Mouse (Mus musculus) liver, adult 2 months (tissue): ENCODE measurements around the gene Zcchc4.

Experiments used
- CTCF ChIP-seq: fragments of 200-500 bp; IDR thresholded peaks from 2 replicates; pipeline ENCODE4 v1.5.1; 2011; ENCODE audit warnings: low read depth, low read length, control low read depth
- POLR2A ChIP-seq: fragments of 200-500 bp; IDR thresholded peaks from 2 replicates; pipeline ENCODE4 v1.6.1; 2011; ENCODE audit warnings: low read length, control low read depth; ENCODE audit not compliant: insufficient read depth; ENCODE audit errors: extremely low read depth

GRCm38 (mm10) chr5:52864446-52864845 lies 89.2 kb downstream of the Zcchc4 start:
- no peak for TF ChIP-seq CTCF
- TF ChIP-seq POLR2A, result no peak
